Mouse (Mus musculus): ENCODE measurements around the gene Gm45717.

- TF ChIP-seq CTCF (IDR thresholded peaks at IDR 0.05; ENCODE audit: low read depth, low read length) (no peak), POLR2A (IDR thresholded peaks at IDR 0.05; ENCODE audit: borderline replicate concordance, low read depth, low read length) (no peak)
Measured at GRCm38 (mm10) chr7:140942811-140943210, 12.9 kb downstream of the Gm45717 start.

All from bone marrow macrophage, adult 2 months (primary cell).